Mouse (Mus musculus): ENCODE data around the gene Uxs1. TPM values are rescaled to one million over a fixed set of nuclear protein-coding genes. Genes with fewer than 3 reads are reported as not detected.

The Uxs1 gene
- total RNA-seq, 1 experiment from 2014 or later: 26.2 TPM

- peak; percentile 96 for ATAC-seq (replicated peaks; ENCODE audit: insufficient number of reproducible peaks, low FRiP score, low TSS enrichment, poor library complexity, severe bottlenecking)
Observed at GRCm38 (mm10) chr1:43811055-43811454, 16.5 kb downstream of the Uxs1 start.

- no peak for ATAC-seq (replicated peaks; ENCODE audit: insufficient number of reproducible peaks, low FRiP score, low TSS enrichment, poor library complexity, severe bottlenecking)
Observed at GRCm38 (mm10) chr1:43809351-43809750, 18.2 kb downstream of the Uxs1 start.

GRCm38 (mm10) chr1:43803906-43804474 is 23.6 kb downstream of the Uxs1 start:
- no peak for ATAC-seq (replicated peaks; ENCODE audit: insufficient number of reproducible peaks, low FRiP score, low TSS enrichment, poor library complexity, severe bottlenecking)

GRCm38 (mm10) chr1:43798048-43798447 is 29.6 kb downstream of the Uxs1 start:
- no peak for ATAC-seq (replicated peaks; ENCODE audit: insufficient number of reproducible peaks, low FRiP score, low TSS enrichment, poor library complexity, severe bottlenecking)

- ATAC-seq (replicated peaks; ENCODE audit: insufficient number of reproducible peaks, low FRiP score, low TSS enrichment, poor library complexity, severe bottlenecking): no peak
Observed at GRCm38 (mm10) chr1:43789765-43790164, 37.8 kb downstream of the Uxs1 start.

GRCm38 (mm10) chr1:43786711-43787110 is 40.9 kb downstream of the Uxs1 start:
- no peak for ATAC-seq (replicated peaks; ENCODE audit: insufficient number of reproducible peaks, low FRiP score, low TSS enrichment, poor library complexity, severe bottlenecking)

GRCm38 (mm10) chr1:43785316-43785715 is 42.3 kb downstream of the Uxs1 start:
- no peak for ATAC-seq (replicated peaks; ENCODE audit: insufficient number of reproducible peaks, low FRiP score, low TSS enrichment, poor library complexity, severe bottlenecking)

GRCm38 (mm10) chr1:43783186-43783585 is 44.4 kb downstream of the Uxs1 start:
- no peak for ATAC-seq (replicated peaks; ENCODE audit: insufficient number of reproducible peaks, low FRiP score, low TSS enrichment, poor library complexity, severe bottlenecking)

GRCm38 (mm10) chr1:43782680-43783079 is 44.9 kb downstream of the Uxs1 start:
- ATAC-seq (replicated peaks; ENCODE audit: insufficient number of reproducible peaks, low FRiP score, low TSS enrichment, poor library complexity, severe bottlenecking): no peak

- no peak for ATAC-seq (replicated peaks; ENCODE audit: insufficient number of reproducible peaks, low FRiP score, low TSS enrichment, poor library complexity, severe bottlenecking)
Observed at GRCm38 (mm10) chr1:43781672-43782071, 45.9 kb downstream of the Uxs1 start.

- no peak for ATAC-seq (replicated peaks; ENCODE audit: insufficient number of reproducible peaks, low FRiP score, low TSS enrichment, poor library complexity, severe bottlenecking)
Observed at GRCm38 (mm10) chr1:43781195-43781594, 46.4 kb downstream of the Uxs1 start.

- no peak for ATAC-seq (replicated peaks; ENCODE audit: insufficient number of reproducible peaks, low FRiP score, low TSS enrichment, poor library complexity, severe bottlenecking)
Observed at GRCm38 (mm10) chr1:43776106-43776505, 51.5 kb downstream of the Uxs1 start.

GRCm38 (mm10) chr1:43774126-43774525 is 53.5 kb downstream of the Uxs1 start:
- ATAC-seq (replicated peaks; ENCODE audit: insufficient number of reproducible peaks, low FRiP score, low TSS enrichment, poor library complexity, severe bottlenecking): no peak

- no peak for ATAC-seq (replicated peaks; ENCODE audit: insufficient number of reproducible peaks, low FRiP score, low TSS enrichment, poor library complexity, severe bottlenecking)
Observed at GRCm38 (mm10) chr1:43772694-43773093, 54.9 kb downstream of the Uxs1 start.

- ATAC-seq (replicated peaks; ENCODE audit: insufficient number of reproducible peaks, low FRiP score, low TSS enrichment, poor library complexity, severe bottlenecking): no peak
Observed at GRCm38 (mm10) chr1:43770032-43770431, 57.6 kb downstream of the Uxs1 start.

- no peak for ATAC-seq (replicated peaks; ENCODE audit: insufficient number of reproducible peaks, low FRiP score, low TSS enrichment, poor library complexity, severe bottlenecking)
Observed at GRCm38 (mm10) chr1:43769348-43769747, 58.3 kb downstream of the Uxs1 start.

- ATAC-seq (replicated peaks; ENCODE audit: insufficient number of reproducible peaks, low FRiP score, low TSS enrichment, poor library complexity, severe bottlenecking): no peak
Observed at GRCm38 (mm10) chr1:43768385-43768990, 59.1 kb downstream of the Uxs1 start.

- no peak for ATAC-seq (replicated peaks; ENCODE audit: insufficient number of reproducible peaks, low FRiP score, low TSS enrichment, poor library complexity, severe bottlenecking)
Observed at GRCm38 (mm10) chr1:43766328-43766727, 61.3 kb downstream of the Uxs1 start.

- ATAC-seq (replicated peaks; ENCODE audit: insufficient number of reproducible peaks, low FRiP score, low TSS enrichment, poor library complexity, severe bottlenecking): no peak
Observed at GRCm38 (mm10) chr1:43764481-43764880, 63.1 kb downstream of the Uxs1 start.

- no peak for ATAC-seq (replicated peaks; ENCODE audit: insufficient number of reproducible peaks, low FRiP score, low TSS enrichment, poor library complexity, severe bottlenecking)
Observed at GRCm38 (mm10) chr1:43760085-43760484, 67.5 kb downstream of the Uxs1 start.

Measured in monocyte, adult 5-6 weeks (primary cell).